Mouse (Mus musculus): ENCODE measurements around the gene Maff. TPM values are rescaled to one million over a fixed set of nuclear protein-coding genes. Genes with fewer than 3 reads are reported as not detected.

Maff gene
- total RNA-seq, 2 experiments from 2014 or later, result 1.4 to 2.6 TPM

- no peak for DNase-seq (ENCODE audit: low spot score in 2 of 2)
- intact Hi-C loops (cut with DNase I), result no loop called here
Observed at GRCm38 (mm10) chr15:79328939-79329275, 17.5 kb upstream of the Maff start.

GRCm38 (mm10) chr15:79329346-79329978 lies 17.0 kb upstream of the Maff start:
- intact Hi-C loops (cut with DNase I), result no loop called here

GRCm38 (mm10) chr15:79329979-79330363 lies 16.4 kb upstream of the Maff start:
- intact Hi-C loops (cut with DNase I), result no loop called here
- DNase-seq (ENCODE audit: low spot score in 2 of 2), result no peak

More at GRCm38 (mm10) chr15:79329346-79329978, 17.0 kb upstream of the Maff start:
- DNase-seq (ENCODE audit: low spot score in 2 of 2), result no peak

GRCm38 (mm10) chr15:79330521-79330920 lies 15.9 kb upstream of the Maff start:
- no peak for DNase-seq (ENCODE audit: low spot score in 2 of 2)
- intact Hi-C loops (cut with DNase I), result no loop called here

GRCm38 (mm10) chr15:79333409-79333808 lies 13.0 kb upstream of the Maff start:
- intact Hi-C loops (cut with DNase I), result no loop called here
- DNase-seq (ENCODE audit: low spot score in 2 of 2), result no peak

GRCm38 (mm10) chr15:79335061-79335655 lies 11.3 kb upstream of the Maff start:
- intact Hi-C loops (cut with DNase I), result no loop called here
- no peak for DNase-seq (ENCODE audit: low spot score in 2 of 2)

- DNase-seq (ENCODE audit: low spot score in 2 of 2), result no peak
- intact Hi-C loops (cut with DNase I), result no loop called here
Observed at GRCm38 (mm10) chr15:79338978-79339377, 7.4 kb upstream of the Maff start.

GRCm38 (mm10) chr15:79342641-79343337 lies 3.6 kb upstream of the Maff start:
- DNase-seq (ENCODE audit: low spot score in 2 of 2), result no peak
- intact Hi-C loops (cut with DNase I), result no loop called here

GRCm38 (mm10) chr15:79344627-79345026 lies 1.8 kb upstream of the Maff start:
- DNase-seq (ENCODE audit: low spot score in 2 of 2), result no peak
- intact Hi-C loops (cut with DNase I), result no loop called here

GRCm38 (mm10) chr15:79347165-79347844 lies 884 bp downstream of the Maff start:
- peak; percentile 87 to 92 for DNase-seq (ENCODE audit: low spot score in 2 of 2)
- intact Hi-C loops (cut with DNase I), result no loop called here

- peak in 1 of 2 experiments; percentile 67 for DNase-seq (ENCODE audit: low spot score in 2 of 2)
- intact Hi-C loops (cut with DNase I), result no loop called here
Observed at GRCm38 (mm10) chr15:79347845-79348506, 1.6 kb downstream of the Maff start.

- no peak for DNase-seq (ENCODE audit: low spot score in 2 of 2)
- intact Hi-C loops (cut with DNase I), result no loop called here
Observed at GRCm38 (mm10) chr15:79348651-79349050, 2.2 kb downstream of the Maff start.

- no peak for DNase-seq (ENCODE audit: low spot score in 2 of 2)
- intact Hi-C loops (cut with DNase I), result no loop called here
Observed at GRCm38 (mm10) chr15:79350866-79351265, 4.4 kb downstream of the Maff start.

GRCm38 (mm10) chr15:79351331-79351767 lies 4.9 kb downstream of the Maff start:
- intact Hi-C loops (cut with DNase I), result no loop called here
- no peak for DNase-seq (ENCODE audit: low spot score in 2 of 2)

- intact Hi-C loops (cut with DNase I), result no loop called here
- no peak for DNase-seq (ENCODE audit: low spot score in 2 of 2)
Observed at GRCm38 (mm10) chr15:79352479-79352878, 6.1 kb downstream of the Maff start.

GRCm38 (mm10) chr15:79353690-79354305 lies 7.4 kb downstream of the Maff start:
- DNase-seq (ENCODE audit: low spot score in 2 of 2), result no peak
- intact Hi-C loops (cut with DNase I), result no loop called here

GRCm38 (mm10) chr15:79354619-79355018 lies 8.2 kb downstream of the Maff start:
- intact Hi-C loops (cut with DNase I), result no loop called here

GRCm38 (mm10) chr15:79356481-79356880 lies 10.1 kb downstream of the Maff start:
- intact Hi-C loops (cut with DNase I), result no loop called here
- no peak for DNase-seq (ENCODE audit: low spot score in 2 of 2)

More at GRCm38 (mm10) chr15:79354619-79355018, 8.2 kb downstream of the Maff start:
- DNase-seq (ENCODE audit: low spot score in 2 of 2), result no peak

Measured in left cerebral cortex, postnatal 14 days (tissue).